Mouse (Mus musculus): ENCODE measurements around the gene Aldh1a2. TPM values are rescaled to one million over a fixed set of nuclear protein-coding genes. Genes with fewer than 3 reads are reported as not detected.

Gene Aldh1a2
- total RNA-seq (2022), result 10 to 100 TPM in 3 of 4 experiments, 1 to 10 TPM in 1; 8.2 to 12.1 (median 11.3) TPM

- DNase-seq (ENCODE audit: low spot score in 2 of 2), result no peak
Measured at GRCm38 (mm10) chr9:71215248-71216035, at the start of gene Aldh1a2. Aldh1a2 (plus strand) TSS chr9:71215789.

GRCm38 (mm10) chr9:71166019-71166705 is 49.4 kb upstream of the Aldh1a2 start:
- no peak for DNase-seq (ENCODE audit: low spot score in 2 of 2)

GRCm38 (mm10) chr9:71166871-71167465 is 48.6 kb upstream of the Aldh1a2 start:
- no peak for DNase-seq (ENCODE audit: low spot score in 2 of 2)

- DNase-seq (ENCODE audit: low spot score in 2 of 2), result peak in 1 of 2 experiments; percentile 25
Measured at GRCm38 (mm10) chr9:71167473-71168215, 47.9 kb upstream of the Aldh1a2 start.

- no peak for DNase-seq (ENCODE audit: low spot score in 2 of 2)
Measured at GRCm38 (mm10) chr9:71168511-71168910, 47.1 kb upstream of the Aldh1a2 start, which contains the start of gene Aqp9. Aqp9 (minus strand) TSS chr9:71168682.

GRCm38 (mm10) chr9:71173533-71173932 is 42.1 kb upstream of the Aldh1a2 start:
- no peak for DNase-seq (ENCODE audit: low spot score in 2 of 2)

- no peak for DNase-seq (ENCODE audit: low spot score in 2 of 2)
Measured at GRCm38 (mm10) chr9:71174316-71174975, 41.1 kb upstream of the Aldh1a2 start.

GRCm38 (mm10) chr9:71175686-71176085 is 39.9 kb upstream of the Aldh1a2 start:
- DNase-seq (ENCODE audit: low spot score in 2 of 2), result no peak

- DNase-seq (ENCODE audit: low spot score in 2 of 2), result no peak
Measured at GRCm38 (mm10) chr9:71179276-71179896, 36.2 kb upstream of the Aldh1a2 start.

GRCm38 (mm10) chr9:71179964-71180700 is 35.5 kb upstream of the Aldh1a2 start:
- no peak for DNase-seq (ENCODE audit: low spot score in 2 of 2)

GRCm38 (mm10) chr9:71185285-71185684 is 30.3 kb upstream of the Aldh1a2 start:
- DNase-seq (ENCODE audit: low spot score in 2 of 2), result no peak

GRCm38 (mm10) chr9:71185823-71186222 is 29.8 kb upstream of the Aldh1a2 start:
- DNase-seq (ENCODE audit: low spot score in 2 of 2), result no peak

GRCm38 (mm10) chr9:71187396-71187795 is 28.2 kb upstream of the Aldh1a2 start:
- no peak for DNase-seq (ENCODE audit: low spot score in 2 of 2)

GRCm38 (mm10) chr9:71188647-71189415 is 26.8 kb upstream of the Aldh1a2 start:
- DNase-seq (ENCODE audit: low spot score in 2 of 2), result peak in 1 of 2 experiments; percentile 57

- no peak for DNase-seq (ENCODE audit: low spot score in 2 of 2)
Measured at GRCm38 (mm10) chr9:71198826-71199225, 16.8 kb upstream of the Aldh1a2 start.

GRCm38 (mm10) chr9:71202265-71202664 is 13.3 kb upstream of the Aldh1a2 start:
- no peak for DNase-seq (ENCODE audit: low spot score in 2 of 2)

- DNase-seq (ENCODE audit: low spot score in 2 of 2), result no peak
Measured at GRCm38 (mm10) chr9:71209299-71209698, 6.3 kb upstream of the Aldh1a2 start.

GRCm38 (mm10) chr9:71210870-71211269 is 4.7 kb upstream of the Aldh1a2 start:
- DNase-seq (ENCODE audit: low spot score in 2 of 2), result no peak

GRCm38 (mm10) chr9:71213636-71214035 is 2.0 kb upstream of the Aldh1a2 start:
- no peak for DNase-seq (ENCODE audit: low spot score in 2 of 2)
